Mouse (Mus musculus): Measurements from ENCODE around the gene Ly6g6c.

GRCm38 (mm10) chr17:35080248-35080647 is 15.1 kb downstream of the Ly6g6c start:
- TF ChIP-seq CTCF (IDR thresholded peaks at IDR 0.05; ENCODE audit: low read depth, low read length) (no peak), POLR2A (IDR thresholded peaks at IDR 0.05; ENCODE audit: insufficient read depth, low read length) (no peak), EP300 (IDR thresholded peaks at IDR 0.05; ENCODE audit: insufficient read depth, low read depth, low read length) (no peak)

All from ES-Bruce4 (cell line).